17 mouse cellular contexts compared by ENCODE assay signal in the genomic region with DNA sequence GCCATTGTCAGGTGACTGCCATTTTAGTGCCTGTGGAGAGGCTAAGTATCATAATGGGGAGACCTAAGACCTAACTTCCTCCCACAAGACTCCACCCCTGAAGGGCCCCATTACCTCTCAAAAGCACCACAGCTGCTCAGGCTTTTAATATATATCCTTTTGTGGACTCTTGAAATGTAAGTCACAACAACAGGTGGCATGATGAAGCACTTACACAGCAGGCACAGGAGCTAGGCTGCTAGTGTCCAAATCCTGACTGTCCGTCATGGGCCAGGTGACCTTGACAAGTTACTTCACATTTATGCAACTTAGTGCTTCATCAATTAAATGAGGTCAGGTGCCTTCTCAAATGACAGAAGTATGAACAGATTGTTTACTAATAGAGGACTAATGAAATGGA. TPM values are rescaled to one million over a fixed set of nuclear protein-coding genes. Genes with fewer than 3 reads are reported as not detected.
A peak's percentile ranks its signal among the peaks of the same experiment; 100 is the strongest.
DNase-seq lines count a peak whose midpoint lies in the region.
"Had no signal": no experiment of that assay in that cellular context is flagged by ENCODE, and none has a peak within 500 bp of the region (broad histone marks: within the 10 kb centered on the region; RNA-seq: fewer than 3 reads in every experiment).

No protein-coding gene starts in this region.

- peak; percentile 24 for DNase-seq in adrenal gland, adult 2 months
- no peak for DNase-seq in adrenal gland, postnatal 36 days
- peak; percentile 30 to 32 for DNase-seq in spleen, postnatal 36 days (ENCODE audit: low spot score in 2 of 2)
- no peak for DNase-seq in spleen, adult 12 weeks (ENCODE audit: low spot score)
- DNase-seq in induced T-regulatory cell, adult 2 months (ENCODE audit: low read depth) = peak; percentile 37
- no peak for DNase-seq in lung, postnatal 25 days (ENCODE audit: low spot score)
- DNase-seq in urinary bladder, adult 2 months (ENCODE audit: low spot score) = no peak
- DNase-seq: cerebellum, adult 8-10 months; cerebellum, postnatal 36 days; gastrocnemius, adult 2 months; heart, adult 2 months; kidney, adult 2 months; kidney, postnatal 36 days; lung, embryonic 14.5 days; lung, postnatal 14 days; thymus, adult 18-20 months; thymus, postnatal 4 days had no signal

RNA-seq across cellular contexts. Expression of a gene that starts 57.2 kb away (rescaled TPM):
- 10 to 100 TPM; 37.9 to 56.2 TPM for total RNA-seq in adrenal gland, adult 2 months (2021)
- polyA plus RNA-seq in adrenal gland, adult 2 months (2012; rRNA removed) = 22.7 and 27.9 TPM in 2 replicates
- 10 to 100 TPM; 44.8 to 69.9 TPM for total RNA-seq in adrenal gland, postnatal 36 days (2021)
- 20.6 and 23.3 TPM in 2 replicates for polyA plus RNA-seq in urinary bladder, adult 2 months (2012; rRNA removed)

Comparison
In these comparisons a context has a peak if more than half of its experiments do, and no peak if none do; other contexts are left out.
1. DNase-seq: peak in adrenal gland, adult 2 months (single experiment), spleen, postnatal 36 days (2 of 2) and induced T-regulatory cell, adult 2 months (single experiment); none in adrenal gland, postnatal 36 days (0 of 2), spleen, adult 12 weeks (single experiment), lung, postnatal 25 days (single experiment) and urinary bladder, adult 2 months (single experiment).